Mouse (Mus musculus) left cerebral cortex, adult 18-20 months (tissue): ENCODE data around the gene Etaa1. TPM values are rescaled to one million over a fixed set of nuclear protein-coding genes. Genes with fewer than 3 reads are reported as not detected.
"Not testable (repeated sequence)": the region's sequence is repeated elsewhere in the genome, so short reads cannot be mapped to it uniquely, and the experiment has no call there.

ENCODE experiments used
- DNase-seq, 2 experiments: peaks; one replicate each; pipeline ENCODE4 v3.0.0; 2021 to 2022; ENCODE audit warnings: low spot score in 2 of 2, mixed read lengths in 1 of 2
- long read RNA-seq, 2 experiments: library from polyadenylated mRNA; stranded (forward); transcript quantifications; one replicate each; pipeline ENCODE4 v2.0.0; 2021
- total RNA-seq, 2 experiments: library from RNA; stranded (reverse); gene quantifications; 2 replicates each; pipeline ENCODE4 v1.2.3; 2021

Etaa1 gene
- 1 to 10 TPM; 7.8 to 8.7 TPM for total RNA-seq
- long read RNA-seq, experiment 1, full-length matches to known transcripts: 8 of 10 reads
- long read RNA-seq, experiment 1, partial matches to known transcripts: 0 of 10 reads
- long read RNA-seq, experiment 1, other reads (novel, unspliced or antisense): 2 of 10 reads
- long read RNA-seq, experiment 2, full-length matches to known transcripts: 8 of 11 reads
- long read RNA-seq, experiment 2, partial matches to known transcripts: 1 of 11 reads
- long read RNA-seq, experiment 2, other reads (novel, unspliced or antisense): 2 of 11 reads

DNA sequence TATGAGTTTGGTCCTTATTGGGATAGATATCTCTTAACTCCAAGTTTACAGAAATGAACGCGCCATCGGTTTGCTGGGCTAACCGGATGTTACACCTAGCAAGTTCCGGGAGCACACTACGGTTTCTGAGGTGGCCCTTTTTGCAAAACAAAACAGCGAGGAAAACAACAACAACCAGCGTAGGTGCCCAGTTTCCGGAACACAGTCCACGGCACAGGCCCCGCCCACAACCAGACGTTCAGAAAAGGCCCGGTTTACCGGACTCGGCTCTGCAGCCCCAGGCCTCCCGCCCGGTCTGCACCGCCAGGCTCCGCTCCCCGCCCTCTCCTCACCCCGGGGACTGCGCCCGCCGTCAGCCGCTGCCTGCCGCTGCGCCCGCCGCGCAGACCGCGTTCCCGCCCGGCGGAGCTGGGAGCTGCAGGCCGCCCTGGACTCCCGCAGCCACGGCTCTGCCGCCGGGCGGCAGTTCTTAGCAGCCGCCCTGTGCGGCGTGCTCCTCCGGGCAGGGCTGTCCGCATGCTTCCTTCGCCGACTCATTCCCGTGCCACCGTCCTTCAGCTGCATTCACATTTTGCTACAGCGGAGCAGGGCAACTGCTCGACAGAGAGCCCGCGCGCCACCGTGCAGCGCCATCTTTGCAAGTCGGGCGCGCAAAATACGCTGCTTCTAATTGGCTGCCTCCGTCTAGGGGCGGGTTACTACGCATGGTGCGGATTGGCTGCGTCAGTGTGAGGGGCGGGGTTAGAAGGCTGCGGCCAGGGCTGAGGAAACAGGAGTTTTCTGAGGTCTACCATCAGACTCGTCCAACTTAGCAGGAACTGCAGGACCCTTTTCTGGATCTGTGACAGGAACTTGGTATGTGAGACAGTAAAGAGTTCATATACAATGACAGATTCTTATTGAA lies at the start of gene Etaa1:
TSS of gene Etaa1 (minus strand) at position 645 of the 904 bp plus-strand sequence.
- peak; percentile 94 to 95 for DNase-seq

DNA sequence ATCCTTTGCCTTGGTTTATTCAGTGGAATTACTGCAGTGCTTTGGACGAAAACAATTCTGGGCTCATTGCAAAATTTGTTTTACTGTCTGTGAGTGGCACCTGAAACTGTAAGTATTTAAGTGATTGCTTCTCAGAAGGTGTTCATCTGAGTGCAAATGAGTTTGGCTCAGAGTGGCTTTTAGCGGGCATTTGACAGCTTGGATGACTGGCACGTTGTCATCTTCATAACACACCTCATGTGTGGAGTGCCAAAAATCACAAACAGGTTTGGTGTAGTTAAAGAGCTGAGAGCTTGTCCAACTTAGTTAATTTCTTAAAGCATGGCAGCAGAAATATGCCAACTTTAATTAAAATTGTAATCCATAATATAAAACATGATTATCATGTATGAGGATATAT lies 40.5 kb upstream of the Etaa1 start:
- DNase-seq: no peak

DNA sequence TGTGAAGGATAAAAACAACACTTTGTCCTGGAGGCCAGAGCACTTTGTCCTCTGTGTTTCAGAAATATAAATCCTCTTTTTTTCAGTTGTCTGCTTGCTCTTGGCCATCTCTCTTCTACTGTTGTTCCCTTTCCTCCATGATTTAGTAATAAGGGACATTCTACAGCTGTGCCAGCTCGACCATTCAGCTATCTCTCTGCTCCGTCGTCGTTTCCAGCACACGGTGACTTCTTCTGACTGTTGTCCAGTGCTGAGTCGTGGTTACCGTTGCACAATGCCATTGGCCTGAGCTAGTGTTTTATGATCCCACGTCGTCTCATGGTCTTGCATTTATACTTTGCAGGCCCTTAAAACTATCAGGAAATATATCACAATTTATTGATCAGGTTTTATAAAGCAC lies 38.6 kb upstream of the Etaa1 start:
- DNase-seq: no peak

- DNase-seq: no peak
Measured at GRCm38 (mm10) chr11:17983331-17983730, 29.7 kb upstream of the Etaa1 start.

DNA sequence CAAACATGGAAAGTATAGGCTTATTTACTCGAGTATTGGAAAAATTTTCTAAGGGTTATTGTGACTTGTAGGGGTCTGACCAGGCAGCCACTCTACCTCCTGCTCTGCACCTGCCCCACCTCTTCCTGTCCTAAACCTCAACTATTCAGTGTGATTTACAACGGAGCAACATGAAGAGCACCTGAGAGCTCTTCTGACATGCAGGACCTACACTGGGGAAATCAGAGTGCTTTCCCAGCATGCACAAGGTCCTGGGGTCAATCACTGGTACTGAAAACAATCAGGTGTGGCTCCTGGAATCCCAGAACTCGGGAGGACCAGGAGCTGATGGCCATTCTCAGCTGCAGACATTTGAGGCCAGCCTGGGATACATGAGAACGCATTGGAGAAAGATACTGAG lies 27.6 kb upstream of the Etaa1 start:
- no peak for DNase-seq

GRCm38 (mm10) chr11:17975581-17975980 lies 21.9 kb upstream of the Etaa1 start:
- DNase-seq: no peak

DNA sequence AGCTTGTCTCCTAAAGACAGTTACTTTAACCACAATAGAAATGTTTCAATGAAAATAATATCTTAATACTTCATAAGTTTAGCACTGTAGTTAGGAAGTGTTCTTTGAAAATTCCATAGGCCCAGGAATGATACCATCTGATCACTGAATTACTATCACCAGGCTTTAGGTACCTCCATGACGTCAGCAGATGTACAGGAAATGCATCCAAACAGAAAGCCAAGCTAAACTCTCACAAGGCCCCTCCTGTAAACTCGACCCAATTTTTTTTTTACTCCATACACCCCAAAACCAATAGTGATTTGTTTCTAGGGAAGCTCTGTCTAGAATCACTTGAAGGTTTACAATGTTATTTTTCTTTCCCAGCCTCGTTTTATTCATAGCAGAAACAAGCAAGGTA lies 884 bp downstream of the Etaa1 start:
- DNase-seq: no peak

DNA sequence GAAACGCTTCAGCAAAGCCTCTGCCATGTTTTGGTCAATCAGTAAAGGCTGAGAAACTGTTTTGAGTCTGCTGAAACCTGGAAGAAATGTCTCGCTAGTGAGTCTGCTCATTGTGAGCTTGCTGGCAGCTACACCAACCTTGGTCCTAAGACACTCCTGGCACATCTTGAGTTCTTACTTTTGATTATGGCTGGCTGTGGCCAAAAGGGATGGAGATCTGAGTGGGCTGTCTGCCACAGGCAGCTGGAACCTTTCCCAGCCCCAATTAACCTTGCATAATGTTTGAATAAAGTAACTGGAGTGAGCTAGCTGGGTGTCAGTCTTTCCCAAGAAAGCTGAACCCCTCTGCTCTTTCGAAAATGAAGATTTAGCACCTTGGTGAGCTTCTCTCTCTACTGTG lies 2.3 kb downstream of the Etaa1 start:
- DNase-seq: peak; percentile 22 to 25

- no peak for DNase-seq
Measured at GRCm38 (mm10) chr11:17939168-17939567, 14.5 kb downstream of the Etaa1 start.

- DNase-seq: no peak
Measured at GRCm38 (mm10) chr11:17937931-17938330, 15.7 kb downstream of the Etaa1 start.

DNA sequence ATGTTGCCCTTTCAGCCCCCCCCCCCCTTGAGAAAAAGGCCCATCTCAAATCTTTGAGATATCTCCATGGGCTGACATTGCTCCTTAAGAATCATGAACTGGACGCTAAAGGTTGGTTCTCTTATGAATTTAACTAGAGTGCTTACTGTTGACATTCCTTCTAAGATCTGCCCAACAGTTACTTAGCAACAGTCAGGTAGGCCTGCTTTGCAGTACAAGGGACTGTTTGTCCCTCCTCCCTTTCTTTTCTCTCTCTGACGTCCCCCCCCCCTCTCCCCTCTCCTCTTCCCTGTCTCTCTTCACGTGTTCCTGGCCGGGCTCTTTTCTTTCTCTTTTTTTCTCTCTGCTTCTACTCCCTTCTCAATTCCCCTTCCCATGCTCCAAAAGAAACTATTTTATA lies 35.8 kb downstream of the Etaa1 start:
- no peak for DNase-seq

- no peak for DNase-seq
Measured at GRCm38 (mm10) chr11:17917101-17917500, 36.6 kb downstream of the Etaa1 start.

DNA sequence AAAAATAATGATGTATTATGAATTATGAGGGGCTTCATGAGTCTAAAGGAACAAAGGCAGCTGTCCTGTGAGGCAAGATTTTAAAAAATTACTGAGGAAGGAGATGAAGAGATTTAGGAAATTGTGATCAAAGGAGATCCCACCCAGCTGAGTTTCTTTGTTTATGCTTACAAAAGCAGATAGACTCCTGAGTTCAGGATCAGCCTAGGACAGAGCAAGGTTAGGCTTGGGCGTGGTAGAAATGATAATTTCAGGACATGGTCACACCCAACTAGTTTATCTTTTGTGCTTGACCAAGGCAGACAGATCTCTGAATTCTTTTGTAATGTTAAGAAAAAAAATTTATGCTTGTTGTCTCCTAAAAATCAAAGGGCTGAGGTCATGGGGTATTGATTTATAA lies 37.2 kb downstream of the Etaa1 start:
- DNase-seq: no peak

- not testable (repeated sequence) for DNase-seq
Measured at GRCm38 (mm10) chr11:17900996-17901395, 52.7 kb downstream of the Etaa1 start.
